In genomic region chr14:48475370-48475769, GRCm38 (mm10) we compare ENCODE assay signal across 15 mouse cellular contexts. TPM values are rescaled to one million over a fixed set of nuclear protein-coding genes. Genes with fewer than 3 reads are reported as not detected.
DNase-seq lines count a peak whose midpoint lies in the region; ATAC-seq and TF ChIP-seq lines count a peak whose summit lies in the region.
"Had no signal": no experiment of that assay in that cellular context is flagged by ENCODE, and none has a peak within 500 bp of the region (broad histone marks: within the 10 kb centered on the region; RNA-seq: fewer than 3 reads in every experiment).

No protein-coding gene starts in this region.

- H3K36me3 ChIP-seq in hindbrain, embryonic 11.5 days (ENCODE audit: control insufficient read depth, insufficient read depth, low read length) = no peaks in the 10 kb centered on the region
- peaks cover 23% of the 10 kb centered on the region; the same call in 1 of the 2 replicates for H3K36me3 ChIP-seq in hindbrain, postnatal 0 days (ENCODE audit: insufficient read depth, low read length)
- H3K36me3 ChIP-seq in midbrain, embryonic 11.5 days (ENCODE audit: control insufficient read depth, insufficient read depth, low read length) = no peaks in the 10 kb centered on the region
- peaks cover 10% of the 10 kb centered on the region; the same call in 1 of the 2 replicates for H3K36me3 ChIP-seq in midbrain, postnatal 0 days (ENCODE audit: insufficient read depth, low read length)
- H3K36me3 ChIP-seq in embryonic facial prominence, embryonic 10.5 days (replicated peaks) = peaks cover 28% of the 10 kb centered on the region
- peaks cover 26% of the 10 kb centered on the region for H3K36me3 ChIP-seq in midbrain, embryonic 13.5 days

- H3K27ac ChIP-seq in hindbrain, embryonic 11.5 days (ENCODE audit: low read depth, low read length) = peak overlapping the region; percentile 24; the same call in 1 of the 2 replicates
- H3K27ac ChIP-seq in hindbrain, postnatal 0 days = no peak overlapping the region
- peak overlapping the region; percentile 32 for H3K27ac ChIP-seq in midbrain, embryonic 11.5 days (ENCODE audit: low read depth, low read length)
- H3K27ac ChIP-seq in midbrain, postnatal 0 days (ENCODE audit: low read depth, low read length) = no peak overlapping the region
- H3K27ac ChIP-seq in embryonic facial prominence, embryonic 10.5 days (replicated peaks) = peak overlapping the region; percentile 44; the same call in 1 of the 2 replicates
- peak overlapping the region; percentile 60; the same call in 1 of the 2 replicates for H3K27ac ChIP-seq in midbrain, embryonic 13.5 days
- H3K27ac ChIP-seq: hindbrain, embryonic 15.5 days had no signal

- H3K27me3 ChIP-seq in hindbrain, embryonic 11.5 days (ENCODE audit: control insufficient read depth, insufficient read depth, low read length) = no peaks in the 10 kb centered on the region
- H3K27me3 ChIP-seq in hindbrain, postnatal 0 days (ENCODE audit: insufficient read depth, low read length) = no peaks in the 10 kb centered on the region
- no peaks in the 10 kb centered on the region for H3K27me3 ChIP-seq in midbrain, embryonic 11.5 days (ENCODE audit: control insufficient read depth, insufficient read depth, low read length)
- H3K27me3 ChIP-seq in midbrain, postnatal 0 days (ENCODE audit: insufficient read depth, low read length) = no peaks in the 10 kb centered on the region
- no peaks in the 10 kb centered on the region for H3K27me3 ChIP-seq in embryonic facial prominence, embryonic 10.5 days (replicated peaks; ENCODE audit: low read depth, poor library complexity, severe bottlenecking)
- H3K27me3 ChIP-seq in midbrain, embryonic 13.5 days = no peaks in the 10 kb centered on the region
- H3K27me3 ChIP-seq: hindbrain, embryonic 15.5 days had no signal

- DNase-seq in hindbrain, embryonic 11.5 days (ENCODE audit: low spot score) = no peak
- DNase-seq in hindbrain, postnatal 0 days (ENCODE audit: low spot score) = no peak
- DNase-seq in midbrain, embryonic 11.5 days (ENCODE audit: low spot score, missing footprints) = peak; percentile 56
- DNase-seq in midbrain, postnatal 0 days (ENCODE audit: low spot score) = no peak
- peak; percentile 52 for DNase-seq in embryonic facial prominence, embryonic 10.5 days (ENCODE audit: low spot score)
- DNase-seq in urinary bladder, postnatal 14 days (ENCODE audit: low spot score) = no peak
- no peak for DNase-seq in left cerebral cortex, postnatal 14 days (ENCODE audit: low spot score in 2 of 2)
- DNase-seq: adrenal gland, postnatal 25 days; cerebellum, postnatal 36 days; kidney, postnatal 25 days; layer of hippocampus, postnatal 36 days had no signal

- WGBS in hindbrain, embryonic 11.5 days = 74% methylated on average over 1 of the region's 1 CpGs
- 75% methylated on average over 1 of the region's 1 CpGs for WGBS in hindbrain, postnatal 0 days
- 74% methylated on average over 1 of the region's 1 CpGs for WGBS in midbrain, embryonic 11.5 days
- whole genome bisulfite sequencing in midbrain, postnatal 0 days = 75% methylated on average over 1 of the region's 1 CpGs
- 64% methylated on average over 1 of the region's 1 CpGs for WGBS in embryonic facial prominence, embryonic 10.5 days
- 70% methylated on average over 1 of the region's 1 CpGs for WGBS in midbrain, embryonic 13.5 days

- ATAC-seq in hindbrain, embryonic 11.5 days (ENCODE audit: low FRiP score) = no peak
- no peak for ATAC-seq in hindbrain, postnatal 0 days
- no peak for ATAC-seq in midbrain, embryonic 11.5 days (ENCODE audit: low FRiP score)
- no peak for ATAC-seq in midbrain, postnatal 0 days (ENCODE audit: low FRiP score)
- ATAC-seq in midbrain, embryonic 13.5 days = no peak

- H3K4me2 ChIP-seq in hindbrain, embryonic 11.5 days (replicated peaks; ENCODE audit: low read depth, low read length) = no peak overlapping the region
- no peak overlapping the region for H3K4me2 ChIP-seq in hindbrain, postnatal 0 days (ENCODE audit: low read depth, low read length)
- no peak overlapping the region for H3K4me2 ChIP-seq in midbrain, embryonic 11.5 days
- no peak overlapping the region for H3K4me2 ChIP-seq in midbrain, postnatal 0 days (ENCODE audit: low read depth, low read length, poor library complexity, severe bottlenecking)
- no peak overlapping the region for H3K4me2 ChIP-seq in midbrain, embryonic 13.5 days (replicated peaks)
- H3K4me2 ChIP-seq: heart, embryonic 11.5 days; hindbrain, embryonic 15.5 days had no signal

- H3K4me1 ChIP-seq in hindbrain, embryonic 11.5 days (replicated peaks; ENCODE audit: control insufficient read depth, insufficient read depth, low read length) = no peaks in the 10 kb centered on the region
- no peaks in the 10 kb centered on the region for H3K4me1 ChIP-seq in hindbrain, postnatal 0 days (ENCODE audit: insufficient read depth, low read length)
- H3K4me1 ChIP-seq in midbrain, embryonic 11.5 days (ENCODE audit: control insufficient read depth, insufficient read depth, low read length) = no peaks in the 10 kb centered on the region
- no peaks in the 10 kb centered on the region for H3K4me1 ChIP-seq in midbrain, postnatal 0 days (ENCODE audit: insufficient read depth, low read length)
- H3K4me1 ChIP-seq in embryonic facial prominence, embryonic 10.5 days = peaks cover 14% of the 10 kb centered on the region
- H3K4me1 ChIP-seq in midbrain, embryonic 13.5 days (replicated peaks) = no peaks in the 10 kb centered on the region
- H3K4me1 ChIP-seq: hindbrain, embryonic 15.5 days had no signal

- no peak for TF ChIP-seq CTCF in hindbrain, postnatal 0 days (IDR thresholded peaks at IDR 0.05; ENCODE audit: low read depth)
- TF ChIP-seq CTCF in midbrain, postnatal 0 days (IDR thresholded peaks at IDR 0.05) = no peak

- H3K9ac ChIP-seq in hindbrain, embryonic 11.5 days (ENCODE audit: low read depth, low read length) = no peak overlapping the region
- no peak overlapping the region for H3K9ac ChIP-seq in hindbrain, postnatal 0 days (replicated peaks; ENCODE audit: low read length)
- no peak overlapping the region for H3K9ac ChIP-seq in midbrain, embryonic 11.5 days (ENCODE audit: low read length)
- no peak overlapping the region for H3K9ac ChIP-seq in midbrain, postnatal 0 days (replicated peaks; ENCODE audit: low read length, poor library complexity, severe bottlenecking)
- H3K9ac ChIP-seq in midbrain, embryonic 13.5 days (replicated peaks) = no peak overlapping the region
- H3K9ac ChIP-seq: hindbrain, embryonic 15.5 days had no signal

- no peak overlapping the region for H3K4me3 ChIP-seq in hindbrain, embryonic 11.5 days (ENCODE audit: low read depth, low read length)
- no peak overlapping the region for H3K4me3 ChIP-seq in hindbrain, postnatal 0 days (ENCODE audit: low read length)
- no peak overlapping the region for H3K4me3 ChIP-seq in midbrain, embryonic 11.5 days (ENCODE audit: low read depth, low read length)
- H3K4me3 ChIP-seq in midbrain, postnatal 0 days (ENCODE audit: low read depth, low read length) = no peak overlapping the region
- no peak overlapping the region for H3K4me3 ChIP-seq in embryonic facial prominence, embryonic 10.5 days
- H3K4me3 ChIP-seq in midbrain, embryonic 13.5 days (replicated peaks) = no peak overlapping the region
- H3K4me3 ChIP-seq: erythroblast, embryonic 14.5 days; hindbrain, embryonic 15.5 days had no signal

- H3K9me3 ChIP-seq in hindbrain, embryonic 11.5 days (ENCODE audit: control insufficient read depth, low read length) = no peaks in the 10 kb centered on the region
- H3K9me3 ChIP-seq in hindbrain, postnatal 0 days (ENCODE audit: low read length) = no peaks in the 10 kb centered on the region
- H3K9me3 ChIP-seq in midbrain, embryonic 11.5 days (ENCODE audit: control insufficient read depth, low read length) = no peaks in the 10 kb centered on the region
- H3K9me3 ChIP-seq in midbrain, postnatal 0 days (ENCODE audit: low read length) = no peaks in the 10 kb centered on the region
- H3K9me3 ChIP-seq in embryonic facial prominence, embryonic 10.5 days = no peaks in the 10 kb centered on the region
- no peaks in the 10 kb centered on the region for H3K9me3 ChIP-seq in midbrain, embryonic 13.5 days
- H3K9me3 ChIP-seq: hindbrain, embryonic 15.5 days had no signal

- intact Hi-C loops in left cerebral cortex, postnatal 14 days (cut with DNase I) = no loop called here

RNA-seq across cellular contexts. Expression of gene Tmem260, which starts 29.4 kb away (rescaled TPM):
- polyA plus RNA-seq in hindbrain, embryonic 11.5 days (2014; fragmentation: Nextera tagmentation; extraction: Ambion mirVana) = 23.3 and 24.6 TPM in 2 replicates
- total RNA-seq in hindbrain, postnatal 0 days (2014; rRNA removed) = 13.1 and 16.6 TPM in 2 replicates
- 11.0 and 11.4 TPM in 2 replicates for polyA plus RNA-seq in hindbrain, postnatal 0 days (2015; fragmentation: Nextera tagmentation; extraction: Ambion mirVana)
- polyA plus RNA-seq in midbrain, embryonic 11.5 days (2014; fragmentation: Nextera tagmentation; extraction: Ambion mirVana) = 25.2 and 27.9 TPM in 2 replicates
- total RNA-seq in midbrain, postnatal 0 days (2014; rRNA removed) = 17.4 and 19.2 TPM in 2 replicates
- polyA plus RNA-seq in midbrain, postnatal 0 days (2015; fragmentation: Nextera tagmentation; extraction: Ambion mirVana) = 12.7 and 14.2 TPM in 2 replicates
- 19.1 and 20.3 TPM in 2 replicates for polyA plus RNA-seq in embryonic facial prominence, embryonic 10.5 days (2016; fragmentation: Nextera tagmentation; extraction: Ambion mirVana)
- polyA plus RNA-seq in midbrain, embryonic 13.5 days (2015; fragmentation: Nextera tagmentation; extraction: Ambion mirVana) = 22.4 and 23.0 TPM in 2 replicates
- total RNA-seq in left cerebral cortex, postnatal 14 days (2021) = 10 to 100 TPM; 22.5 to 23.2 TPM

Comparison
In these comparisons a context has a peak if more than half of its experiments do, and no peak if none do; other contexts are left out.
1. DNase-seq: peak in midbrain, embryonic 11.5 days (single experiment) and embryonic facial prominence, embryonic 10.5 days (single experiment); none in hindbrain, embryonic 11.5 days (single experiment), hindbrain, postnatal 0 days (single experiment), midbrain, postnatal 0 days (single experiment), urinary bladder, postnatal 14 days (single experiment) and left cerebral cortex, postnatal 14 days (0 of 2).
2. H3K27ac ChIP-seq: peak in hindbrain, embryonic 11.5 days (single experiment), midbrain, embryonic 11.5 days (single experiment), embryonic facial prominence, embryonic 10.5 days (single experiment) and midbrain, embryonic 13.5 days (single experiment); none in hindbrain, postnatal 0 days (single experiment) and midbrain, postnatal 0 days (single experiment).